Mouse (Mus musculus) embryonic fibroblast, embryonic 13.5 days (primary cell): ENCODE data around the gene Pard3.

Experiments used
- CTCF ChIP-seq: IDR thresholded peaks from 2 replicates; pipeline ENCODE4 v1.5.1; 2011; ENCODE audit warnings: mild to moderate bottlenecking, control low read depth, low read length, moderate library complexity, borderline replicate concordance; ENCODE audit not compliant: insufficient read depth
- POLR2A ChIP-seq: IDR thresholded peaks from 2 replicates; pipeline ENCODE4 v1.6.1; 2011; ENCODE audit warnings: low read depth, mild to moderate bottlenecking, control low read depth, low read length, moderate library complexity

DNA sequence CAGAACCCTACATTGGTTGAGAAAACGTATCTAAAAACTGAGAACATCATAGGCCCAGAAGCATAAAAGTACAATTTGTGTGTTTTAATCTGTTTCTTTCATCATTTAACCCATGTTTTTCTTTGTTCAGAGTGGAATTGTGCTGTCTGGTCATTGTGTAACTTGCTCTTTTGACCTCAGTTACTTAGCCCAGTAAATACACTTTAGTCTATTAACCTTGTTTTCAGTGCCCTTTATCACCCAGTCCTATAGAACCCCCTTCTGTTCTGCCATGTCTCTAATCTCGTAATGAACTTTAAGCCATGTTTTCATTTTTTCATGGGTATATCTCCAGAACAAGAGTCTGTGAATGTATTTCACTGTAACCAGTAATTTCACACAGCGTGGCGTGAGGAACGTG, 243.3 kb downstream of the Pard3 start:
- no peak for TF ChIP-seq CTCF
- no peak for TF ChIP-seq POLR2A
